Mouse (Mus musculus) MEL (cell line): ENCODE results near the gene Fars2.

ENCODE experiments used
- BHLHE40 ChIP-seq: IDR thresholded peaks from 2 replicates; pipeline ENCODE4 v1.6.1; 2012; ENCODE audit warnings: low read depth, mild to moderate bottlenecking, inconsistent platforms, low read length, improper control_type of control experiment, borderline replicate concordance
- CHD2 ChIP-seq: IDR thresholded peaks from 2 replicates; pipeline ENCODE4 v1.6.1; 2011; ENCODE audit warnings: low read length, improper control_type of control experiment
- GABPA ChIP-seq: IDR thresholded peaks from 2 replicates; pipeline ENCODE4 v1.6.1; 2012; ENCODE audit warnings: low read depth, mild to moderate bottlenecking, inconsistent platforms, low read length, improper control_type of control experiment, moderate library complexity
- MAX ChIP-seq: IDR thresholded peaks from 2 replicates; pipeline ENCODE4 v1.6.1; 2011; ENCODE audit warnings: low read length, improper control_type of control experiment
- RAD21 ChIP-seq: IDR thresholded peaks from 2 replicates; pipeline ENCODE4 v1.6.1; 2011; ENCODE audit warnings: mild to moderate bottlenecking, low read depth, low read length, improper control_type of control experiment
- RCOR1 ChIP-seq: IDR thresholded peaks from 2 replicates; pipeline ENCODE4 v1.6.1; 2012; ENCODE audit warnings: low read depth, mild to moderate bottlenecking, inconsistent platforms, low read length, improper control_type of control experiment
- ZNF384 ChIP-seq: IDR thresholded peaks from 2 replicates; pipeline ENCODE4 v1.6.1; 2012; ENCODE audit warnings: low read depth, mild to moderate bottlenecking, inconsistent platforms, low read length, improper control_type of control experiment

- TF ChIP-seq RAD21 (no peak), RCOR1 (no peak), MAX (no peak), GABPA (no peak), ZNF384 (no peak), CHD2 (no peak), BHLHE40 (no peak)
Measured at GRCm38 (mm10) chr13:36583481-36584151, 466.4 kb downstream of the Fars2 start.
